In the genomic region with DNA sequence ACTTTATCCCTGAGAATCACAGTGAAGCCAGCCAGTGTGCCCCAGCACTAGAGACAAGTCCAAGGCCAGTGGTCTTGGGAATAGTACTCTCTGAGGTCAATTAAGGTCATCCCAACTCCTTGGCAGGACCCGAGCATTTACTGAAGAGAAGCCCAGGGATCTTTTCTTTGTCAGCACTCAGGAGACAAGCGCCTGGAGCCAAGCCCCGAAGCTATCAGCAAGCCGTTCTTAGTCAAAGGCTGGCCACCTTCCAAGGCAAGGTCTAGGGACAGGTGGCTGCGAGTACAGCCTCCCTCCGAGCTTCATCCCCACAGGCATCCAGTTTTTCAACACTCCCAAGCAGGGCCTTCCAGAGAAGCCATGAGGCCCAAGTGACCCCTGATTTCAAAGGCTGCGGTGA, we compare ENCODE assay signal across 9 mouse cellular contexts. TPM values are rescaled to one million over a fixed set of nuclear protein-coding genes. Genes with fewer than 3 reads are reported as not detected.
DNase-seq lines count a peak whose midpoint lies in the region; ATAC-seq and TF ChIP-seq lines count a peak whose summit lies in the region.
"Had no signal": no experiment of that assay in that cellular context is flagged by ENCODE, and none has a peak within 500 bp of the region (broad histone marks: within the 10 kb centered on the region; RNA-seq: fewer than 3 reads in every experiment).

No protein-coding gene starts in this region.

- no peaks in the 10 kb centered on the region for H3K9me3 ChIP-seq in limb, embryonic 14.5 days (ENCODE audit: control insufficient read depth, low read length)
- no peaks in the 10 kb centered on the region for H3K9me3 ChIP-seq in limb, embryonic 10.5 days (replicated peaks)
- no peaks in the 10 kb centered on the region for H3K9me3 ChIP-seq in heart, embryonic 16.5 days (replicated peaks; ENCODE audit: control insufficient read depth, low read length)
- H3K9me3 ChIP-seq in stomach, embryonic 16.5 days (replicated peaks; ENCODE audit: control insufficient read depth, low read length), result no peaks in the 10 kb centered on the region

- 50% methylated on average over 7 of the region's 7 CpGs for WGBS in limb, embryonic 14.5 days
- 78% methylated on average over 7 of the region's 7 CpGs for WGBS in limb, embryonic 10.5 days
- WGBS in heart, embryonic 16.5 days, result 25% methylated on average over 7 of the region's 7 CpGs
- 36% methylated on average over 7 of the region's 7 CpGs for WGBS in stomach, embryonic 16.5 days

- no peak overlapping the region for H3K4me3 ChIP-seq in limb, embryonic 14.5 days (replicated peaks; ENCODE audit: low read length)
- no peak overlapping the region for H3K4me3 ChIP-seq in limb, embryonic 10.5 days
- H3K4me3 ChIP-seq in heart, embryonic 16.5 days (ENCODE audit: low read length), result no peak overlapping the region
- no peak overlapping the region for H3K4me3 ChIP-seq in stomach, embryonic 16.5 days (replicated peaks; ENCODE audit: low read length)

- ATAC-seq in limb, embryonic 14.5 days (ENCODE audit: low FRiP score, low read depth), result no peak
- peak; percentile 68 for ATAC-seq in heart, embryonic 16.5 days (replicated peaks; ENCODE audit: extremely low read depth, insufficient read depth, low FRiP score)
- peak; percentile 48; the same call in 1 of the 2 replicates for ATAC-seq in stomach, embryonic 16.5 days (ENCODE audit: insufficient read depth, low FRiP score)
- ATAC-seq in monocyte, adult 5-6 weeks (replicated peaks; ENCODE audit: insufficient number of reproducible peaks, low FRiP score, low TSS enrichment, poor library complexity, severe bottlenecking), result no peak

- H3K27me3 ChIP-seq in limb, embryonic 14.5 days (ENCODE audit: control insufficient read depth, insufficient read depth, low read length), result no peaks in the 10 kb centered on the region
- peaks cover 16% of the 10 kb centered on the region for H3K27me3 ChIP-seq in limb, embryonic 10.5 days (ENCODE audit: low read depth, poor library complexity, severe bottlenecking)
- no peaks in the 10 kb centered on the region for H3K27me3 ChIP-seq in heart, embryonic 16.5 days (ENCODE audit: control insufficient read depth, insufficient read depth, low read length)
- no peaks in the 10 kb centered on the region for H3K27me3 ChIP-seq in stomach, embryonic 16.5 days (ENCODE audit: control insufficient read depth, insufficient read depth, low read length)

- H3K4me2 ChIP-seq in limb, embryonic 14.5 days (replicated peaks; ENCODE audit: low read depth, low read length, severe bottlenecking), result no peak overlapping the region
- H3K4me2 ChIP-seq in heart, embryonic 16.5 days (ENCODE audit: low read depth, low read length), result no peak overlapping the region
- H3K4me2 ChIP-seq in stomach, embryonic 16.5 days (ENCODE audit: low read depth, low read length), result no peak overlapping the region

- no peak for TF ChIP-seq POLR2A in limb, embryonic 14.5 days (IDR thresholded peaks at IDR 0.05; ENCODE audit: borderline replicate concordance, extremely low read depth, insufficient read depth, insufficient read length)

- H3K36me3 ChIP-seq in limb, embryonic 14.5 days (ENCODE audit: control insufficient read depth, insufficient read depth, low read length), result no peaks in the 10 kb centered on the region
- H3K36me3 ChIP-seq in limb, embryonic 10.5 days, result no peaks in the 10 kb centered on the region
- H3K36me3 ChIP-seq in heart, embryonic 16.5 days (ENCODE audit: control insufficient read depth, insufficient read depth), result no peaks in the 10 kb centered on the region
- H3K36me3 ChIP-seq in stomach, embryonic 16.5 days (ENCODE audit: control insufficient read depth, insufficient read depth, low read length), result no peaks in the 10 kb centered on the region
- H3K36me3 ChIP-seq: G1E had no signal

- no peak overlapping the region for H3K27ac ChIP-seq in limb, embryonic 14.5 days (replicated peaks; ENCODE audit: low read depth, low read length)
- H3K27ac ChIP-seq in limb, embryonic 10.5 days, result no peak overlapping the region
- no peak overlapping the region for H3K27ac ChIP-seq in heart, embryonic 16.5 days (ENCODE audit: low read length)
- peak overlapping the region; percentile 74 for H3K27ac ChIP-seq in stomach, embryonic 16.5 days (ENCODE audit: low read length)

- no peak overlapping the region for H3K9ac ChIP-seq in limb, embryonic 14.5 days (ENCODE audit: low read depth, low read length, severe bottlenecking)
- H3K9ac ChIP-seq in heart, embryonic 16.5 days (ENCODE audit: low read length), result no peak overlapping the region
- no peak overlapping the region for H3K9ac ChIP-seq in stomach, embryonic 16.5 days (ENCODE audit: low read length)

- peak; percentile 45 for DNase-seq in limb, embryonic 14.5 days (ENCODE audit: low spot score)
- DNase-seq in limb, embryonic 10.5 days (ENCODE audit: low spot score), result no peak
- DNase-seq in cerebellum, adult 9-11 months, result peak; percentile 89
- no peak for DNase-seq in spleen, postnatal 14 days (ENCODE audit: low spot score in 2 of 2)
- DNase-seq: liver had no signal

- H3K4me1 ChIP-seq in limb, embryonic 14.5 days (ENCODE audit: control insufficient read depth, insufficient read depth, low read length), result peaks cover 7% of the 10 kb centered on the region; the same call in 1 of the 2 replicates
- peaks cover 7% of the 10 kb centered on the region for H3K4me1 ChIP-seq in limb, embryonic 10.5 days
- H3K4me1 ChIP-seq in heart, embryonic 16.5 days (ENCODE audit: control insufficient read depth, insufficient read depth, low read length), result peaks cover 28% of the 10 kb centered on the region
- H3K4me1 ChIP-seq in stomach, embryonic 16.5 days (ENCODE audit: control insufficient read depth, insufficient read depth, low read length), result peaks cover 26% of the 10 kb centered on the region

RNA-seq across cellular contexts. Expression of a gene that starts 40.4 kb away (rescaled TPM):
- polyA plus RNA-seq in limb, embryonic 14.5 days (2012; rRNA removed), result 49.1 and 64.3 TPM in 2 replicates
- polyA plus RNA-seq in limb, embryonic 14.5 days (2014; fragmentation: Nextera tagmentation; extraction: Ambion mirVana), result 23.5 and 30.9 TPM in 2 replicates
- polyA plus RNA-seq in limb, embryonic 10.5 days (2016; fragmentation: Nextera tagmentation; extraction: Ambion mirVana), result 20.1 and 26.8 TPM in 2 replicates
- polyA plus RNA-seq in heart, embryonic 16.5 days (2015; fragmentation: Nextera tagmentation; extraction: Ambion mirVana), result 3.6 and 4.4 TPM in 2 replicates
- polyA plus RNA-seq in stomach, embryonic 16.5 days (2015; fragmentation: Nextera tagmentation; extraction: Ambion mirVana), result 10.7 and 11.7 TPM in 2 replicates
- not detected in 3 replicates for total RNA-seq in monocyte, adult 5-6 weeks (2017)
- polyA plus RNA-seq: G1E had no signal

Comparison
In these comparisons a context has a peak if more than half of its experiments do, and no peak if none do; other contexts are left out.
1. DNase-seq: peak in limb, embryonic 14.5 days (single experiment) and cerebellum, adult 9-11 months (single experiment); none in limb, embryonic 10.5 days (single experiment) and spleen, postnatal 14 days (0 of 2).
2. ATAC-seq: peak in heart, embryonic 16.5 days (single experiment) and stomach, embryonic 16.5 days (single experiment); none in limb, embryonic 14.5 days (single experiment) and monocyte, adult 5-6 weeks (single experiment).